ENCODE assay signal across 21 mouse cellular contexts in genomic region chr10:40442076-40442475, GRCm38 (mm10).
DNase-seq lines count a peak whose midpoint lies in the region; ATAC-seq and TF ChIP-seq lines count a peak whose summit lies in the region.
"Had no signal": no experiment of that assay in that cellular context is flagged by ENCODE, and none has a peak within 500 bp of the region (broad histone marks: within the 10 kb centered on the region; RNA-seq: fewer than 3 reads in every experiment).

No protein-coding gene starts in this region.

- 88% methylated on average over 1 of the region's 1 CpGs for WGBS in hindbrain, embryonic 10.5 days
- WGBS in hindbrain, embryonic 14.5 days: 95% methylated on average over 1 of the region's 1 CpGs
- 81% methylated on average over 1 of the region's 1 CpGs for WGBS in small intestine, adult 2 months
- 62% methylated on average over 1 of the region's 1 CpGs for WGBS in forebrain, embryonic 14.5 days

- peak; percentile 65; the same call in 1 of the 2 replicates for TF ChIP-seq EP300 in ES-Bruce4 (IDR thresholded peaks at IDR 0.05; ENCODE audit: insufficient read depth, low read depth, low read length)

- no peak for TF ChIP-seq POLR2A in ES-Bruce4 (IDR thresholded peaks at IDR 0.05; ENCODE audit: insufficient read depth, low read length)
- no peak for TF ChIP-seq POLR2A in small intestine, adult 2 months (IDR thresholded peaks at IDR 0.05; ENCODE audit: low read depth, low read length)

- peaks cover 40% of the 10 kb centered on the region for H3K4me1 ChIP-seq in hindbrain, embryonic 10.5 days (replicated peaks)
- H3K4me1 ChIP-seq in hindbrain, embryonic 14.5 days (replicated peaks; ENCODE audit: control insufficient read depth, insufficient read depth, low read length): peaks cover 20% of the 10 kb centered on the region
- H3K4me1 ChIP-seq in ES-Bruce4 (ENCODE audit: control insufficient read depth, insufficient read depth, low read length): peaks cover 6% of the 10 kb centered on the region
- peaks cover 16% of the 10 kb centered on the region for H3K4me1 ChIP-seq in small intestine, adult 2 months (ENCODE audit: control insufficient read depth, insufficient read depth, insufficient read length, low read length)
- H3K4me1 ChIP-seq in forebrain, embryonic 14.5 days (ENCODE audit: control insufficient read depth, insufficient read depth, low read length): peaks cover 20% of the 10 kb centered on the region
- H3K4me1 ChIP-seq: embryonic facial prominence, embryonic 15.5 days had no signal

- no peak for DNase-seq in hindbrain, embryonic 10.5 days (ENCODE audit: low spot score)
- no peak for DNase-seq in hindbrain, embryonic 14.5 days (ENCODE audit: low spot score)
- peak; percentile 53 for DNase-seq in ZHBTc4 (ENCODE audit: low read depth, low spot score)
- no peak for DNase-seq in thymus, postnatal 10 days (ENCODE audit: low spot score in 2 of 2)
- DNase-seq in frontal cortex, adult 2 months (ENCODE audit: extremely low spot score in 1 of 2, low spot score in 1 of 2): no peak
- DNase-seq in forebrain, embryonic 14.5 days (ENCODE audit: low spot score): no peak
- DNase-seq: adrenal gland, postnatal 10 days; cerebellum, adult 11 months; cerebellum, adult 8-10 months; embryo, embryonic 11 days; gastrocnemius, postnatal 25 days; heart, postnatal 4 days had no signal

- peaks cover 15% of the 10 kb centered on the region for H3K36me3 ChIP-seq in hindbrain, embryonic 10.5 days
- no peaks in the 10 kb centered on the region for H3K36me3 ChIP-seq in hindbrain, embryonic 14.5 days (replicated peaks; ENCODE audit: control insufficient read depth, insufficient read depth)
- H3K36me3 ChIP-seq in ES-Bruce4 (ENCODE audit: control insufficient read depth, insufficient read depth, low read length, poor library complexity, severe bottlenecking): no peaks in the 10 kb centered on the region
- no peaks in the 10 kb centered on the region for H3K36me3 ChIP-seq in small intestine, adult 2 months (ENCODE audit: control insufficient read depth, insufficient read depth, low read length)
- no peaks in the 10 kb centered on the region for H3K36me3 ChIP-seq in forebrain, embryonic 14.5 days (ENCODE audit: control insufficient read depth, insufficient read depth, low read length)
- H3K36me3 ChIP-seq: embryonic facial prominence, embryonic 15.5 days had no signal

- no peak overlapping the region for H3K4me2 ChIP-seq in hindbrain, embryonic 14.5 days (replicated peaks)
- H3K4me2 ChIP-seq in forebrain, embryonic 14.5 days (ENCODE audit: low read length): no peak overlapping the region
- H3K4me2 ChIP-seq: embryonic facial prominence, embryonic 15.5 days; forebrain, embryonic 15.5 days; heart, embryonic 13.5 days; hindbrain, embryonic 13.5 days had no signal

- H3K9ac ChIP-seq in hindbrain, embryonic 14.5 days: no peak overlapping the region
- H3K9ac ChIP-seq in ES-Bruce4 (ENCODE audit: low read depth, poor library complexity, severe bottlenecking): no peak overlapping the region
- H3K9ac ChIP-seq in forebrain, embryonic 14.5 days (ENCODE audit: low read length): no peak overlapping the region
- H3K9ac ChIP-seq: embryonic facial prominence, embryonic 15.5 days; forebrain, embryonic 15.5 days; heart, embryonic 13.5 days; hindbrain, embryonic 13.5 days had no signal

- 0 out of 2 replicates have a peak, but pooled peaks cover 3% of the 10 kb centered on the region for H3K9me3 ChIP-seq in hindbrain, embryonic 10.5 days
- H3K9me3 ChIP-seq in hindbrain, embryonic 14.5 days (ENCODE audit: control insufficient read depth, low read length): no peaks in the 10 kb centered on the region
- no peaks in the 10 kb centered on the region for H3K9me3 ChIP-seq in ES-Bruce4 (replicated peaks; ENCODE audit: control insufficient read depth, insufficient read depth, low read length, poor library complexity, severe bottlenecking)
- no peaks in the 10 kb centered on the region for H3K9me3 ChIP-seq in forebrain, embryonic 14.5 days (replicated peaks; ENCODE audit: control insufficient read depth, low read length)
- H3K9me3 ChIP-seq: embryonic facial prominence, embryonic 15.5 days; forebrain, embryonic 15.5 days; heart, embryonic 13.5 days; hindbrain, embryonic 13.5 days had no signal

- no peaks in the 10 kb centered on the region for H3K27me3 ChIP-seq in hindbrain, embryonic 10.5 days (ENCODE audit: insufficient read depth, poor library complexity, severe bottlenecking)
- no peaks in the 10 kb centered on the region for H3K27me3 ChIP-seq in hindbrain, embryonic 14.5 days (ENCODE audit: control insufficient read depth, insufficient read depth, low read length)
- no peaks in the 10 kb centered on the region for H3K27me3 ChIP-seq in ES-Bruce4 (ENCODE audit: control insufficient read depth, insufficient read depth, low read length, poor library complexity, severe bottlenecking)
- H3K27me3 ChIP-seq in small intestine, adult 2 months (ENCODE audit: control insufficient read depth, insufficient read depth, low read length): no peaks in the 10 kb centered on the region
- H3K27me3 ChIP-seq in forebrain, embryonic 14.5 days (replicated peaks; ENCODE audit: control insufficient read depth, insufficient read depth, low read length): no peaks in the 10 kb centered on the region
- H3K27me3 ChIP-seq: embryonic facial prominence, embryonic 15.5 days; forebrain, embryonic 15.5 days; heart, embryonic 13.5 days; hindbrain, embryonic 13.5 days had no signal

- no peak overlapping the region for H3K4me3 ChIP-seq in hindbrain, embryonic 10.5 days
- no peak overlapping the region for H3K4me3 ChIP-seq in hindbrain, embryonic 14.5 days (replicated peaks; ENCODE audit: low read length)
- no peak overlapping the region for H3K4me3 ChIP-seq in ES-Bruce4 (ENCODE audit: low read depth, low read length)
- no peak overlapping the region for H3K4me3 ChIP-seq in small intestine, adult 2 months (ENCODE audit: low read depth, low read length)
- no peak overlapping the region for H3K4me3 ChIP-seq in forebrain, embryonic 14.5 days (ENCODE audit: low read depth, low read length)
- H3K4me3 ChIP-seq: embryonic facial prominence, embryonic 15.5 days; erythroblast, embryonic 14.5 days; forebrain, embryonic 10.5 days; forebrain, embryonic 15.5 days; heart, embryonic 13.5 days; hindbrain, embryonic 13.5 days had no signal

- TF ChIP-seq CTCF in ES-Bruce4 (IDR thresholded peaks at IDR 0.05; ENCODE audit: low read depth, low read length): no peak
- TF ChIP-seq CTCF in small intestine, adult 2 months (IDR thresholded peaks at IDR 0.05; ENCODE audit: extremely low read depth, insufficient read length, insufficient replicate concordance, low read depth, low read length): no peak

- 0 out of 2 replicates have a peak overlapping the region, but pooled peaks have one; percentile 16 for H3K27ac ChIP-seq in hindbrain, embryonic 10.5 days
- H3K27ac ChIP-seq in hindbrain, embryonic 14.5 days: no peak overlapping the region
- peak overlapping the region; percentile 38 for H3K27ac ChIP-seq in ES-Bruce4 (ENCODE audit: insufficient read depth, low read length)
- peak overlapping the region; percentile 47; the same call in 1 of the 2 replicates for H3K27ac ChIP-seq in small intestine, adult 2 months (ENCODE audit: insufficient read depth, low read depth, low read length)
- no peak overlapping the region for H3K27ac ChIP-seq in forebrain, embryonic 14.5 days (ENCODE audit: low read depth, low read length)
- H3K27ac ChIP-seq: embryonic facial prominence, embryonic 15.5 days; forebrain, embryonic 10.5 days; forebrain, embryonic 15.5 days; heart, embryonic 13.5 days; hindbrain, embryonic 13.5 days had no signal

- no peak for ATAC-seq in hindbrain, embryonic 14.5 days (ENCODE audit: low FRiP score)
- no peak for ATAC-seq in forebrain, embryonic 14.5 days
- ATAC-seq: forebrain, embryonic 15.5 days; intestine, embryonic 16.5 days had no signal

Comparison
In these comparisons a context has a peak if more than half of its experiments do, and no peak if none do; other contexts are left out.
1. H3K27ac ChIP-seq: peak in hindbrain, embryonic 10.5 days (single experiment), ES-Bruce4 (single experiment) and small intestine, adult 2 months (single experiment); none in hindbrain, embryonic 14.5 days (single experiment) and forebrain, embryonic 14.5 days (single experiment).